Mouse (Mus musculus) brain, embryonic 14.5 days (tissue): ENCODE results near the gene Fcrla. TPM values are rescaled to one million over a fixed set of nuclear protein-coding genes. Genes with fewer than 3 reads are reported as not detected.

Experiments
- DNase-seq: peaks from one replicate; pipeline ENCODE4 v3.0.0-alpha.2; 2011; ENCODE audit warnings: low read depth
- CTCF ChIP-seq: fragments of 200-500 bp; IDR thresholded peaks from 2 replicates; pipeline ENCODE4 v1.5.1; 2012; ENCODE audit warnings: inconsistent platforms, mild to moderate bottlenecking, moderate library complexity, borderline replicate concordance; ENCODE audit not compliant: insufficient read depth, insufficient read length; ENCODE audit errors: extremely low read depth
- POLR2A ChIP-seq: fragments of 200-500 bp; IDR thresholded peaks from 2 replicates; pipeline ENCODE4 v1.6.1; 2012; ENCODE audit warnings: mild to moderate bottlenecking, inconsistent platforms, borderline replicate concordance; ENCODE audit not compliant: poor library complexity, insufficient read depth, insufficient read length, severe bottlenecking; ENCODE audit errors: extremely low read depth
- polyA plus RNA-seq: library from polyadenylated mRNA; depleted of rRNA; stranded (reverse); fragments of >200 nt; gene quantifications from 2 replicates; pipeline ENCODE4 v1.2.3, GENCODE M21; 2012

Gene Fcrla
- polyA plus RNA-seq, 1 experiment: not detected

- DNase-seq: no peak
- TF ChIP-seq POLR2A: no peak
- TF ChIP-seq CTCF: no peak
Measured at GRCm38 (mm10) chr1:170912891-170913615, 14.3 kb downstream of the Fcrla start, which contains the start of gene Fcrlb. Gene Fcrlb (minus strand): TSS chr1:170912941.

GRCm38 (mm10) chr1:170911907-170912660, 15.3 kb downstream of the Fcrla start:
- DNase-seq: no peak
- no peak for TF ChIP-seq CTCF
- TF ChIP-seq POLR2A: no peak

GRCm38 (mm10) chr1:170908341-170908740, 19.0 kb downstream of the Fcrla start:
- TF ChIP-seq POLR2A (no peak), CTCF (no peak)
- DNase-seq: peak; percentile 29

- peak; percentile 71 for DNase-seq
Measured at GRCm38 (mm10) chr1:170907456-170908191, 19.8 kb downstream of the Fcrla start.

GRCm38 (mm10) chr1:170907111-170907455, 20.3 kb downstream of the Fcrla start:
- no peak for TF ChIP-seq CTCF
- TF ChIP-seq POLR2A: no peak
- peak; percentile 5 for DNase-seq

More at GRCm38 (mm10) chr1:170907456-170908191, 19.8 kb downstream of the Fcrla start:
- TF ChIP-seq CTCF (no peak), POLR2A (no peak)

GRCm38 (mm10) chr1:170903485-170903884, 23.9 kb downstream of the Fcrla start:
- TF ChIP-seq POLR2A (no peak), CTCF (no peak)
- DNase-seq: no peak

GRCm38 (mm10) chr1:170901536-170902238, 25.7 kb downstream of the Fcrla start:
- peak; percentile 89 for DNase-seq
- TF ChIP-seq POLR2A (no peak), CTCF (peak; percentile 89)

GRCm38 (mm10) chr1:170900799-170901467, 26.4 kb downstream of the Fcrla start:
- TF ChIP-seq POLR2A (no peak), CTCF (no peak; the same call in 1 of the 2 replicates)
- peak; percentile 76 for DNase-seq

- DNase-seq: no peak
- TF ChIP-seq POLR2A: no peak
- no peak for TF ChIP-seq CTCF
Measured at GRCm38 (mm10) chr1:170898413-170899075, 28.8 kb downstream of the Fcrla start.
